Mouse (Mus musculus) spleen, adult 12 weeks (tissue): ENCODE data around the gene Tnfrsf1a.

ENCODE experiments used
- DNase-seq: peaks from one replicate; pipeline ENCODE4 v3.0.0; 2022; ENCODE audit warnings: low spot score

Tnfrsf1a gene

GRCm38 (mm10) chr6:125385066-125385974 lies 36.2 kb downstream of the Tnfrsf1a start:
- DNase-seq: no peak

- no peak for DNase-seq
These were observed 36.9 kb downstream of the Tnfrsf1a start for GRCm38 (mm10) chr6:125386080-125386479.

- DNase-seq: no peak
These were observed 40.7 kb downstream of the Tnfrsf1a start for GRCm38 (mm10) chr6:125389853-125390252.

- DNase-seq: no peak
These were observed 56.6 kb downstream of the Tnfrsf1a start for GRCm38 (mm10) chr6:125405461-125406382.

DNA sequence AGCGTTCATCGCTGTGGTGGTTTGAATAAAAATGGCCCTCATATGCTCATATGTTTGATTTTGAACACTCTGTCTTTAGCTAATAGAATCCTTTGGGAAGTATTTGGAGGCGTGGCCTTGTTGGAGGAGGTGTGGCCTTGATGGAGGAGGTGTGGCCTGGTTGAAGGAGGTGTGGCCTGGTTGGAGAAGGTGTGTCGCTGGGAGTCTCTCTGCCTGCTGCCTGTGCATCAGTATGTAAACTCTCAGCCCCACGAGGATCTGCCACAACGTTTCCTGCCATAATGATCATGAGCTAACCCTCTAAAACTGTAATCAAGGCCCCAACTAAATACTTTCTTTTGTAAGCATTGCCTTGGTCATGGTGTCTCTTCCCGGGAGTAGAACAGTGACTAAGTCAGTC lies 58.1 kb downstream of the Tnfrsf1a start:
- no peak for DNase-seq

GRCm38 (mm10) chr6:125407657-125408056 lies 58.5 kb downstream of the Tnfrsf1a start:
- no peak for DNase-seq

GRCm38 (mm10) chr6:125410551-125410950 lies 61.4 kb downstream of the Tnfrsf1a start:
- DNase-seq: no peak

- DNase-seq: no peak
These were observed 61.9 kb downstream of the Tnfrsf1a start for GRCm38 (mm10) chr6:125410995-125411547.

DNA sequence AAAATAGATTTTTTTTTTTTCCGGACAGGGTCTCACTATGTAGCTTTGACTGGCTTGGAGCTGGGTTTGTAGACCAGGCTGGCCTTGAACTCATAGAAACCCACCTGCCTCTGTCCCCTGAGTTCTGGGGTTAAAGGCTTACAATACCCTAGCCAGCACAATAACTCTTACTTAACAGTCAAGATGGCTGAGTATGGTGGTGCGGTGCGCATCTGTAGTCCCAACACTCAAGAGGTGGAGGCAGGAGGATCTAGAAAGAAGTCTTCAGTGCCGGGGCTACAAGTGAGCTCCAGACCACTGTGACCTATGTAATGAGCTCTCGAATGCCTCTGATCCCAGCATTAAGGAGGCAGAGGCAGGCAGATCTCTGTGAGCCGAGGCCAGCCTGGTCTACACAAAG lies 62.5 kb downstream of the Tnfrsf1a start:
- no peak for DNase-seq
